8 mouse cellular contexts compared by ENCODE assay signal in the genomic region with DNA sequence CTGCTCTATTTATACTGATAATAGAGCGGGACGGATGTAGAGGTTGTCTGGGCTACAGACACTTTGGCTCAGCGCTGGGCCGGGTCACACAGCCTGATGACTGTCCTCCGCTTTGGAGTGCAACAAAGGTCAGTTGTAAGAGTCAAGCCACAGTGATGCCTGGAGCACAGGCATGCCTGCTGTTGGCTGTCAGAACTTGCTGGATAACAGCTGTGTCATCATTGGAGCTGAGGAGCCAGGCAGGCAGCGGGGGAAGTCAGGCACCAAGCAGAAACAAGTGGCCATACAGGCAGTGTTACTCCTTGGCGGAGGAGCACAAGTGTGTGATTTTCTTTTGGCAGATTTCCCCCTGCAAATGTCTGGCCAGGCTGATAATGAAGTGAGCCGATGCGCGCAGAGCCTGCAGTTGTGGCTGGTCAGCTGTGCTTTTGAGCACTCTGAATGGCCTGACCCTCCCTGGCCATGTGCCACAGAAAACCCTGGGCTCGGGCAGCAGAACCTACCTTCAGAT. TPM values are rescaled to one million over a fixed set of nuclear protein-coding genes. Genes with fewer than 3 reads are reported as not detected.
A peak's percentile ranks its signal among the peaks of the same experiment; 100 is the strongest.
DNase-seq lines count a peak whose midpoint lies in the region; ATAC-seq lines count a peak whose summit lies in the region.

No protein-coding gene starts in this region.

- no peaks in the 10 kb centered on the region for H3K36me3 ChIP-seq in intestine, embryonic 16.5 days (ENCODE audit: control insufficient read depth, insufficient read depth, low read length)
- no peaks in the 10 kb centered on the region for H3K36me3 ChIP-seq in neural tube, embryonic 14.5 days (ENCODE audit: control insufficient read depth, insufficient read depth, low read length)

- no peak overlapping the region for H3K4me2 ChIP-seq in intestine, embryonic 16.5 days (ENCODE audit: low read depth, low read length)
- no peak overlapping the region for H3K4me2 ChIP-seq in neural tube, embryonic 14.5 days (ENCODE audit: low read depth, low read length)

- no peak overlapping the region for H3K9ac ChIP-seq in intestine, embryonic 16.5 days (ENCODE audit: low read depth, low read length)
- no peak overlapping the region for H3K9ac ChIP-seq in neural tube, embryonic 14.5 days (replicated peaks; ENCODE audit: low read depth, low read length)

- peak overlapping the region; percentile 23 for H3K27ac ChIP-seq in intestine, embryonic 16.5 days (ENCODE audit: low read length)
- no peak overlapping the region for H3K27ac ChIP-seq in neural tube, embryonic 14.5 days (ENCODE audit: low read depth, low read length)

- no peak for DNase-seq in frontal cortex, postnatal 25 days (ENCODE audit: low spot score in 2 of 2)
- peak; percentile 62 to 63 for DNase-seq in gastrocnemius, postnatal 36 days
- DNase-seq in liver: peak; percentile 30
- no peak for DNase-seq in thymus, postnatal 0 days (ENCODE audit: low spot score)

- H3K4me1 ChIP-seq in intestine, embryonic 16.5 days (ENCODE audit: control insufficient read depth, insufficient read depth, low read length): peaks cover 33% of the 10 kb centered on the region
- peaks cover 15% of the 10 kb centered on the region; the same call in 1 of the 2 replicates for H3K4me1 ChIP-seq in neural tube, embryonic 14.5 days (ENCODE audit: control insufficient read depth, insufficient read depth, low read length)

- H3K4me3 ChIP-seq in intestine, embryonic 16.5 days (ENCODE audit: low read length): no peak overlapping the region
- no peak overlapping the region for H3K4me3 ChIP-seq in neural tube, embryonic 14.5 days (ENCODE audit: low read depth, low read length)

- H3K27me3 ChIP-seq in intestine, embryonic 16.5 days (replicated peaks; ENCODE audit: control insufficient read depth, insufficient read depth, low read length): no peaks in the 10 kb centered on the region
- no peaks in the 10 kb centered on the region for H3K27me3 ChIP-seq in neural tube, embryonic 14.5 days (ENCODE audit: control insufficient read depth, insufficient read depth, low read length)

- H3K9me3 ChIP-seq in intestine, embryonic 16.5 days (ENCODE audit: control insufficient read depth, low read length): no peaks in the 10 kb centered on the region
- H3K9me3 ChIP-seq in neural tube, embryonic 14.5 days (ENCODE audit: control insufficient read depth, low read length): no peaks in the 10 kb centered on the region

- intact Hi-C loops in gastrocnemius, postnatal 36 days (cut with DNase I): loop anchor here (1.0 kb wide), 1 partner anchor 50 kb away; no protein-coding TSS in a partner anchor

- 30% methylated on average over 11 of the region's 11 CpGs for WGBS in intestine, embryonic 16.5 days
- WGBS in neural tube, embryonic 14.5 days: 50% methylated on average over 11 of the region's 11 CpGs

- peak; percentile 48; the same call in 1 of the 2 replicates for ATAC-seq in frontal cortex, adult (ENCODE audit: low TSS enrichment)
- ATAC-seq in common myeloid progenitor, adult 5-6 weeks (replicated peaks; ENCODE audit: low read depth, poor library complexity, severe bottlenecking): peak; percentile 48
- peak; percentile 48 for ATAC-seq in intestine, embryonic 16.5 days
- ATAC-seq in neural tube, embryonic 14.5 days (ENCODE audit: low read depth): peak; percentile 58

RNA-seq across cellular contexts. Expression of gene Umps, which starts 25.5 kb away (rescaled TPM):
- total RNA-seq in common myeloid progenitor, adult 5-6 weeks (2017): 102 TPM in 2 replicates
- 1 to 10 TPM; 4.9 to 5.6 TPM for total RNA-seq in gastrocnemius, postnatal 36 days (2021)
- polyA plus RNA-seq in intestine, embryonic 16.5 days (2015; fragmentation: Nextera tagmentation; extraction: Ambion mirVana): 40.0 and 49.4 TPM in 2 replicates
- polyA plus RNA-seq in neural tube, embryonic 14.5 days (2014; fragmentation: Nextera tagmentation; extraction: Ambion mirVana): 24.5 and 25.5 TPM in 2 replicates
- polyA plus RNA-seq in thymus, postnatal 0 days (2015; fragmentation: Nextera tagmentation; extraction: Ambion mirVana): 46.2 and 53.2 TPM in 2 replicates

Comparison
In these comparisons a context has a peak if more than half of its experiments do, and no peak if none do; other contexts are left out.
1. DNase-seq: peak in gastrocnemius, postnatal 36 days (2 of 2) and liver (single experiment); none in frontal cortex, postnatal 25 days (0 of 2) and thymus, postnatal 0 days (single experiment).
2. Peak in every context shown above with its lines, with median percentiles within 50 percentile points of each other: ATAC-seq.